Mouse (Mus musculus): ENCODE data around the gene Wdr43. TPM values are rescaled to one million over a fixed set of nuclear protein-coding genes. Genes with fewer than 3 reads are reported as not detected.

The Wdr43 gene
- polyA plus RNA-seq (2014; fragmentation: Illumina TruSeq; extraction: RNeasy Lipid Tissue Mini Kit (QIAGEN cat#74804); ENCODE audit: low read depth, low replicate concordance): 64.6 TPM

GRCm38 (mm10) chr17:71615638-71616318 lies at the start of gene Wdr43:
TSS of gene Wdr43 (plus strand) at chr17:71615895.

GRCm38 (mm10) chr17:71673092-71673491 lies 57.4 kb downstream of the Wdr43 start, which contains the start of gene Togaram2:
TSS of gene Togaram2 (plus strand) at chr17:71673261.

Other genes with a start within 250 kb of the Wdr43 start
- gene Gm4707, start 156.0 kb upstream of the Wdr43 start, polyA plus RNA-seq (2014; fragmentation: Illumina TruSeq; extraction: RNeasy Lipid Tissue Mini Kit (QIAGEN cat#74804); ENCODE audit: low read depth, low replicate concordance): not detected
- 52.6 TPM for gene Smchd1, start 140.6 kb upstream of the Wdr43 start, polyA plus RNA-seq (2014; fragmentation: Illumina TruSeq; extraction: RNeasy Lipid Tissue Mini Kit (QIAGEN cat#74804); ENCODE audit: low read depth, low replicate concordance)
- 0.49 TPM for gene Ndc80, start 89.0 kb upstream of the Wdr43 start, polyA plus RNA-seq (2014; fragmentation: Illumina TruSeq; extraction: RNeasy Lipid Tissue Mini Kit (QIAGEN cat#74804); ENCODE audit: low read depth, low replicate concordance)
- 0.69 TPM for gene Spdya, start 63.8 kb upstream of the Wdr43 start, polyA plus RNA-seq (2014; fragmentation: Illumina TruSeq; extraction: RNeasy Lipid Tissue Mini Kit (QIAGEN cat#74804); ENCODE audit: low read depth, low replicate concordance)
- gene Togaram2, start 57.4 kb downstream of the Wdr43 start, polyA plus RNA-seq (2014; fragmentation: Illumina TruSeq; extraction: RNeasy Lipid Tissue Mini Kit (QIAGEN cat#74804); ENCODE audit: low read depth, low replicate concordance): not detected
- not detected for gene Pcare, start 137.0 kb downstream of the Wdr43 start, polyA plus RNA-seq (2014; fragmentation: Illumina TruSeq; extraction: RNeasy Lipid Tissue Mini Kit (QIAGEN cat#74804); ENCODE audit: low read depth, low replicate concordance)
- gene Clip4, start 152.6 kb downstream of the Wdr43 start, polyA plus RNA-seq (2014; fragmentation: Illumina TruSeq; extraction: RNeasy Lipid Tissue Mini Kit (QIAGEN cat#74804); ENCODE audit: low read depth, low replicate concordance): 19.3 TPM

All from kidney, adult 10 weeks (tissue).